Mouse (Mus musculus) E14TG2a.4 (cell line): ENCODE measurements around the gene Cst7.

ENCODE experiments used
- CTCF ChIP-seq: conservative IDR thresholded peaks from 2 replicates; pipeline ENCODE4 v1.5.1; 2014; ENCODE audit warnings: low read length
- NANOG ChIP-seq: IDR thresholded peaks from 2 replicates; pipeline ENCODE4 v1.6.1; 2014; ENCODE audit warnings: borderline replicate concordance, low read length, mixed read lengths

GRCm38 (mm10) chr2:150589076-150589475, 18.9 kb downstream of the Cst7 start:
- TF ChIP-seq CTCF (peak; percentile 17; the same call in 1 of the 2 replicates), NANOG (no peak)
